Mouse (Mus musculus) liver, embryonic 14.5 days (tissue): Measurements from ENCODE around the gene Polr3gl.

ENCODE experiments used
- CTCF ChIP-seq: IDR thresholded peaks from 2 replicates; pipeline ENCODE4 v1.5.1; 2016; ENCODE audit warnings: antibody characterized with exemption, low read depth, control low read depth
- EP300 ChIP-seq: IDR thresholded peaks from 2 replicates; pipeline ENCODE4 v1.6.1; 2016; ENCODE audit warnings: antibody characterized with exemption, low read depth

DNA sequence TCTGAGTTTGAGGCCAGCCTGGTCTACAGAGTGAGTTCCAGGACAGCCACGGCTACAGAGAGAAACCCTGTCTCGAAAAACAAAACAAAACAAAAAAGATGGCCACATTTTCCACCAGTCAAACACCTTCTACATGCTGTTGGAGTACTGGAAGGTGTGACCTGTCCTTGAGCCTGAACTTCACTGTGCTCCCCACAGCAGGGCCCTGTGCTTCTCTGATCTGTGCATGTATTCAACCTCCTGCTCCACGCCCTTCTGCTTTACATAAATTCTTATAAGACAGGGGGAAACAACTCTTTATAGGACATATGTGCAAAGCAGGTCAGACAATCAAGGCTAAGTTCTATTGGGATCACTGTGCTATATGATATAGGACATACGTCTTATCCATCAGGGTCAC lies 29.2 kb upstream of the Polr3gl start:
- TF ChIP-seq CTCF (no peak), EP300 (no peak)
